Mouse (Mus musculus): ENCODE results near the gene Ier2.
A peak's percentile ranks its signal among the peaks of the same experiment; 100 is the strongest.

DNA sequence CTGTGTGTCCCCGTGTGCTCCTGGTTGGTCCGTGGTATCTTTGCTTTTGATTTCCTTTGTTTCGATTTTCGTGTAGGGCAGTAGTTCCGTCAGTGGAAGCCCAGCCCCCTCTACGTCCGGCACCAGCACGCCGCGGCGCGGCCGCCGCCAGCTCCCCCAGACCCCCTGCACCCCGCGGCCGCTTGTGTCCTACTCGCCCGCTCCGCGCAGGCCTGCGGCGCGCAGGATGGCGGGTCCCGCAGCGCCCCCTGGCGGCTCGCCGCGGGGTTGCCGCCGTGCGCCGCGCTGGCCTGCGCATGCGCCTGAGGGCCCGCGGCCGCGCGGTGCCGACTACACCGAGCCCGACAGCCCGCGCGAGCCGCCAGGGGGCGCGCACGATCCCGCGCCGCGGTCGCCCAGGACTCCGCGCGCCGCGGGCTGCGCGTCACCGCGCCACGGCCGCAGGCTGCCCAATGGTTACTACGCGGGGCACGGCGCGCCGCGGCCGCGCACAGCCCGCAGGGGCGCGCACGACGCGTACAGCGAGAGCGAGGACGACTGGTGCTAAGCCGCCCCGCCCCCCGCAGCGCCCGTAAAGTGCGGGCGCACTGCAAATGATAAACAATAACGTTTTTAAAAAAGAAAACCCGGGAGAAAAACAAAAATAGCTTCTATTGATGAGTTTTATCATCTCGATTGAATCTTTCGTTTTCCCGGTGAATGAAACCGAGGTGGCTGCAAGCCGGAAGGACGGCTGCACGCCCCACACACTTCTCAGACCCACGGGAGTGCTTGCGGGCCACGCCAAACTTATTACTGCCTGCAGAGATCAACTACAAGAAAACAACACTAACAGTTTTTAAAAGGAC lies 23.3 kb downstream of the Ier2 start:
- peak; percentile 54 for TF ChIP-seq CTCF (IDR thresholded peaks at IDR 0.05; ENCODE audit: borderline replicate concordance, insufficient read depth, low read depth, low read length)
- TF ChIP-seq POLR2A (IDR thresholded peaks at IDR 0.05; ENCODE audit: borderline replicate concordance, insufficient read depth, low read length): peak; percentile 54; the same call in 1 of the 2 replicates

Data from cerebellum, adult 2 months (tissue).